Mouse (Mus musculus) layer of hippocampus, adult 6 months (tissue): Measurements from ENCODE around the gene Krtap22-2. TPM values are rescaled to one million over a fixed set of nuclear protein-coding genes. Genes with fewer than 3 reads are reported as not detected.

Source experiments
- long read RNA-seq, 2 experiments: library from polyadenylated mRNA; unstranded; transcript quantifications; one replicate each; pipeline ENCODE4 v2.0.0; 2019 to 2020
- polyA plus RNA-seq: library from polyadenylated mRNA; unstranded; fragments of <200 nt; fragmentation: Nextera tagmentation; gene quantifications from 2 replicates; pipeline ENCODE4 v1.2.3, GENCODE M21; 2021

The Krtap22-2 gene
- not detected in 2 replicates for polyA plus RNA-seq
- long read RNA-seq, experiment 1 = 0 reads
- long read RNA-seq, experiment 2 = 0 reads

GRCm38 (mm10) chr16:89010659-89011058 is at the start of gene Krtap22-2:
Krtap22-2 (minus strand) TSS chr16:89010759.

GRCm38 (mm10) chr16:89047783-89048182 is 37.2 kb upstream of the Krtap22-2 start, which contains the start of gene Krtap6-5:
Krtap6-5 (minus strand) TSS chr16:89047883.

GRCm38 (mm10) chr16:89041372-89041771 is 30.8 kb upstream of the Krtap22-2 start, which contains the start of gene Gm10228:
Gm10228 (minus strand) TSS chr16:89041472.

GRCm38 (mm10) chr16:89031399-89031798 is 20.8 kb upstream of the Krtap22-2 start, which contains the start of gene Krtap6-1:
Krtap6-1 (plus strand) TSS chr16:89031699.

GRCm38 (mm10) chr16:89014984-89015383 is 4.4 kb upstream of the Krtap22-2 start, which contains the start of gene Gm10229:
Gm10229 (plus strand) TSS chr16:89015284.

GRCm38 (mm10) chr16:88962773-88963172 is 47.8 kb downstream of the Krtap22-2 start, which contains the start of gene Krtap16-3:
Krtap16-3 (minus strand) TSS chr16:88962873.

Other genes with a start within 250 kb of the Krtap22-2 start
- gene 2310057N15Rik, start 236.6 kb downstream of the Krtap22-2 start, polyA plus RNA-seq = not detected in 2 replicates
- not detected in 2 replicates for gene Gm5965, start 232.9 kb downstream of the Krtap22-2 start, polyA plus RNA-seq
- not detected in 2 replicates for gene Gm20741, start 198.5 kb downstream of the Krtap22-2 start, polyA plus RNA-seq
- gene Krtap15, start 190.5 kb downstream of the Krtap22-2 start, polyA plus RNA-seq = not detected in 2 replicates
- not detected in 2 replicates for gene Krtap14, start 184.6 kb downstream of the Krtap22-2 start, polyA plus RNA-seq
- gene Krtap19-1, start 141.3 kb downstream of the Krtap22-2 start, polyA plus RNA-seq = not detected in 2 replicates
- not detected in 2 replicates for gene Krtap19-2, start 136.5 kb downstream of the Krtap22-2 start, polyA plus RNA-seq
- gene Krtap19-3, start 132.7 kb downstream of the Krtap22-2 start, polyA plus RNA-seq = not detected in 2 replicates
- gene Krtap19-4, start 125.7 kb downstream of the Krtap22-2 start, polyA plus RNA-seq = not detected in 2 replicates
- not detected in 2 replicates for gene Krtap19-5, start 114.3 kb downstream of the Krtap22-2 start, polyA plus RNA-seq
- not detected in 2 replicates for gene Krtap19-9b, start 78.5 kb downstream of the Krtap22-2 start, polyA plus RNA-seq
- not detected in 2 replicates for gene Krtap16-3, start 47.9 kb downstream of the Krtap22-2 start, polyA plus RNA-seq
- gene Gm10229, start 4.5 kb upstream of the Krtap22-2 start, polyA plus RNA-seq = not detected in 2 replicates
- gene Krtap6-1, start 20.9 kb upstream of the Krtap22-2 start, polyA plus RNA-seq = not detected in 2 replicates
- gene Gm10228, start 30.7 kb upstream of the Krtap22-2 start, polyA plus RNA-seq = not detected in 2 replicates
- gene Krtap6-5, start 37.1 kb upstream of the Krtap22-2 start, polyA plus RNA-seq = not detected in 2 replicates
- not detected in 2 replicates for gene 1110025L11Rik, start 53.2 kb upstream of the Krtap22-2 start, polyA plus RNA-seq
- gene Krtap6-3, start 73.3 kb upstream of the Krtap22-2 start, polyA plus RNA-seq = not detected in 2 replicates
- not detected in 2 replicates for gene Gm6358, start 130.1 kb upstream of the Krtap22-2 start, polyA plus RNA-seq
- not detected in 2 replicates for gene Gm10061, start 140.3 kb upstream of the Krtap22-2 start, polyA plus RNA-seq
- gene Gm9789, start 147.2 kb upstream of the Krtap22-2 start, polyA plus RNA-seq = not detected in 2 replicates
- gene Gm7735, start 158.7 kb upstream of the Krtap22-2 start, polyA plus RNA-seq = not detected in 2 replicates
- not detected in 2 replicates for gene 1110057P08Rik, start 164.0 kb upstream of the Krtap22-2 start, polyA plus RNA-seq
- gene Krtap20-2, start 195.1 kb upstream of the Krtap22-2 start, polyA plus RNA-seq = not detected in 2 replicates